ENCODE assay signal across 14 mouse cellular contexts in the genomic region with DNA sequence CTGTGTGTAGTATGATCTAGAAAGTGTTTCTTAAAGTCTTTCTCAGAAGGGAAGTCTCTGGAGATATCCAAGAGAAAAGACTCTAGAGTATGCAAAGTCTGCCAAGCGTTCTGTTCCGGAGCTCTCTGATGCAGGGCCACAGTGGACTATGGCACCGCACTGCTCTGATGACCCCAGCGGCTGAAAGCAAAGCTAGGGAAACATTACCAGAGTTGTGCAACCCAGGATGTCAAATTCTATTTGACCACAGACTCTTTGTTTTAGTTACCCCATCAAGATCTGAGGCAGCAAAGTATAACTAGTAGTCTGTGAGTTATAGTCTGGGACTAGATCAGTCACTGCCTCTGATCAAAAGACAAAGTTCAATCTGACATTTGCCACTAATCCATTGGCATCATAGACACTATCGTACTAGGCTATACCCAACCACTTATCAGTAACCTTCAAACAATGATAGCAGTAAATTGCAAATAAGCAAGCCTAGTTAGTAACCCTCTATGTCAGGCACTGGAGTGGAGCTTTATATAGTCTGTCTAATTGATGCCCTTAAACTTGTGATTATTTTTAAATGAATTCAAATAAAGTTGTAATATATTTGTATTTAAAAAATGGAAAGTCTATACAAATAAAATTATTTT.
A peak's percentile ranks its signal among the peaks of the same experiment; 100 is the strongest.
DNase-seq lines count a peak whose midpoint lies in the region; ATAC-seq lines count a peak whose summit lies in the region.
"Had no signal": no experiment of that assay in that cellular context is flagged by ENCODE, and none has a peak within 500 bp of the region (broad histone marks: within the 10 kb centered on the region; RNA-seq: fewer than 3 reads in every experiment).

No protein-coding gene starts in this region.

- DNase-seq in kidney, adult 8-10 months: peak; percentile 79 to 83
- peak; percentile 41 for DNase-seq in liver
- DNase-seq in cerebellum, postnatal 4 days (ENCODE audit: low spot score in 2 of 2): no peak
- no peak for DNase-seq in gastrocnemius, adult 18-20 months (ENCODE audit: low spot score)
- DNase-seq: cerebellum, postnatal 14 days; gastrocnemius, postnatal 36 days; lung, adult 2 months had no signal

- no peaks in the 10 kb centered on the region for H3K4me1 ChIP-seq in intestine, embryonic 15.5 days (replicated peaks)
- 0 out of 2 replicates have a peak, but pooled peaks cover 7% of the 10 kb centered on the region for H3K4me1 ChIP-seq in midbrain, embryonic 13.5 days (replicated peaks)

- H3K36me3 ChIP-seq in intestine, embryonic 15.5 days: no peaks in the 10 kb centered on the region
- H3K36me3 ChIP-seq in midbrain, embryonic 13.5 days: no peaks in the 10 kb centered on the region
- H3K36me3 ChIP-seq: embryonic facial prominence, embryonic 12.5 days; hindbrain, embryonic 10.5 days; neural tube, embryonic 13.5 days had no signal

- H3K4me2 ChIP-seq in intestine, embryonic 15.5 days (replicated peaks): no peak overlapping the region
- no peak overlapping the region for H3K4me2 ChIP-seq in midbrain, embryonic 13.5 days (replicated peaks)
- H3K4me2 ChIP-seq: embryonic facial prominence, embryonic 12.5 days; neural tube, embryonic 13.5 days had no signal

- WGBS in intestine, embryonic 15.5 days: 81% methylated on average over 5 of the region's 5 CpGs
- WGBS in midbrain, embryonic 13.5 days: 92% methylated on average over 5 of the region's 5 CpGs

- H3K27me3 ChIP-seq in intestine, embryonic 15.5 days (replicated peaks): no peaks in the 10 kb centered on the region
- H3K27me3 ChIP-seq in midbrain, embryonic 13.5 days: no peaks in the 10 kb centered on the region
- H3K27me3 ChIP-seq: CH12.LX; embryonic facial prominence, embryonic 12.5 days; neural tube, embryonic 13.5 days had no signal

- no peak overlapping the region for H3K27ac ChIP-seq in intestine, embryonic 15.5 days
- H3K27ac ChIP-seq in midbrain, embryonic 13.5 days: no peak overlapping the region
- H3K27ac ChIP-seq: hindbrain, embryonic 10.5 days; neural tube, embryonic 13.5 days had no signal

- no peaks in the 10 kb centered on the region for H3K9me3 ChIP-seq in intestine, embryonic 15.5 days
- H3K9me3 ChIP-seq in midbrain, embryonic 13.5 days: no peaks in the 10 kb centered on the region
- H3K9me3 ChIP-seq: embryonic facial prominence, embryonic 12.5 days; hindbrain, embryonic 10.5 days; neural tube, embryonic 13.5 days had no signal

- no peak overlapping the region for H3K9ac ChIP-seq in intestine, embryonic 15.5 days
- no peak overlapping the region for H3K9ac ChIP-seq in midbrain, embryonic 13.5 days (replicated peaks)
- H3K9ac ChIP-seq: embryonic facial prominence, embryonic 12.5 days; neural tube, embryonic 13.5 days had no signal

- no peak overlapping the region for H3K4me3 ChIP-seq in intestine, embryonic 15.5 days (replicated peaks)
- H3K4me3 ChIP-seq in midbrain, embryonic 13.5 days (replicated peaks): no peak overlapping the region
- H3K4me3 ChIP-seq: embryonic facial prominence, embryonic 12.5 days; hindbrain, embryonic 10.5 days; neural tube, embryonic 13.5 days had no signal

- ATAC-seq in intestine, embryonic 15.5 days: peak; percentile 70
- peak; percentile 63 for ATAC-seq in megakaryocyte, adult 5-6 weeks (ENCODE audit: poor library complexity, severe bottlenecking)
- no peak for ATAC-seq in midbrain, embryonic 13.5 days

Comparison
In these comparisons a context has a peak if more than half of its experiments do, and no peak if none do; other contexts are left out.
1. DNase-seq: peak in kidney, adult 8-10 months (2 of 2) and liver (single experiment); none in cerebellum, postnatal 4 days (0 of 2) and gastrocnemius, adult 18-20 months (single experiment).